8 mouse cellular contexts compared by ENCODE assay signal in the genomic region with DNA sequence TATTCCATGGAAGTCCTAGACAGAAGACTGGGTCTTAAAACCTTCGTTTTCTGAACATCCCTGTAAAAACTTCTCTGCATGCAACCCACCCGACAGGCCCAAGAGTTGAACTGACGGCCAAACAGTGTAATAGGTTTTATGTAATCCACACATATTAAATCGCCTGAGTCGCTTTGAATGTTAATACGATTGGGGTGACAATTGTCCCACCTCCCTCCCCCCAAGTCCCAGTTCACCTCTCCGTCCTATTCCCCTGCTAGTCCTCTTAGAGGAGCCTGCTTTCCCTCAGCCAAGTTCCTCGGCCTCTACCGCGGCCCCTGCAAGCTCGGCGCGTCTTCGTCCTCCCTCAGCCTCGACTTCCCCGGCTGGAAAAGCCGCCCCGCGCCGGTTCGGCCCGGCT. TPM values are rescaled to one million over a fixed set of nuclear protein-coding genes. Genes with fewer than 3 reads are reported as not detected.
DNase-seq lines count a peak whose midpoint lies in the region; ATAC-seq and TF ChIP-seq lines count a peak whose summit lies in the region.

No protein-coding gene starts in this region.

- no peak for TF ChIP-seq POLR2A in kidney, adult 2 months (IDR thresholded peaks at IDR 0.05; ENCODE audit: low read depth, low read length)

- H3K27me3 ChIP-seq in kidney, adult 2 months (replicated peaks; ENCODE audit: control insufficient read depth, insufficient read depth, low read length), result no peaks in the 10 kb centered on the region
- H3K27me3 ChIP-seq in forebrain, postnatal 0 days (ENCODE audit: insufficient read depth, low read length), result no peaks in the 10 kb centered on the region

- peak overlapping the region; percentile 73 for H3K4me2 ChIP-seq in forebrain, postnatal 0 days (ENCODE audit: low read depth)

- no peak; the same call in 1 of the 2 replicates for ATAC-seq in forebrain, postnatal 0 days
- ATAC-seq in erythroid progenitor cell, adult 5-6 weeks (replicated peaks; ENCODE audit: low FRiP score, poor library complexity, severe bottlenecking), result no peak

- DNase-seq in kidney, adult 2 months, result no peak
- no peak for DNase-seq in kidney, adult 9 months
- peak; percentile 30 for DNase-seq in Muller cell, postnatal 12 days (ENCODE audit: inconsistent ontology term)
- peak; percentile 13 for DNase-seq in forebrain, postnatal 0 days
- no peak for DNase-seq in testis, postnatal 14 days (ENCODE audit: low spot score)
- DNase-seq in layer of hippocampus, adult 11-12 months (ENCODE audit: low spot score), result no peak

- H3K79me2 ChIP-seq in macrophage (ENCODE audit: inconsistent target), result peaks cover 71% of the 10 kb centered on the region

- H3K9me3 ChIP-seq in forebrain, postnatal 0 days (ENCODE audit: low read length), result no peaks in the 10 kb centered on the region

- no peaks in the 10 kb centered on the region; the same call in 1 of the 2 replicates for H3K4me1 ChIP-seq in kidney, adult 2 months (ENCODE audit: control insufficient read depth, insufficient read depth, low read length)
- 0 out of 2 replicates have a peak, but pooled peaks cover 4% of the 10 kb centered on the region for H3K4me1 ChIP-seq in forebrain, postnatal 0 days (ENCODE audit: insufficient read depth)

- under 1% methylated on average over 22 of the region's 22 CpGs for WGBS in kidney, adult 2 months
- WGBS in forebrain, postnatal 0 days, result under 1% methylated on average over 20 of the region's 22 CpGs
- under 1% methylated on average over 21 of the region's 22 CpGs for WGBS in macrophage (ENCODE audit: missing documents)

- peak overlapping the region; percentile 91 for H3K9ac ChIP-seq in forebrain, postnatal 0 days

- peak overlapping the region; percentile 56; the same call in 1 of the 2 replicates for H3K27ac ChIP-seq in kidney, adult 2 months (ENCODE audit: insufficient read depth, low read depth, low read length)
- peak overlapping the region; percentile 96 for H3K27ac ChIP-seq in forebrain, postnatal 0 days (ENCODE audit: low read depth, low read length)
- H3K27ac ChIP-seq in macrophage, result peak overlapping the region; percentile 40

- peak overlapping the region; percentile 89 for H3K4me3 ChIP-seq in kidney, adult 2 months (ENCODE audit: insufficient read depth, low read depth, low read length)
- peak overlapping the region; percentile 98 for H3K4me3 ChIP-seq in forebrain, postnatal 0 days (ENCODE audit: low read depth, low read length)
- peak overlapping the region; percentile 80 for H3K4me3 ChIP-seq in macrophage (ENCODE audit: inconsistent target)

- TF ChIP-seq CTCF in kidney, adult 2 months (conservative IDR thresholded peaks at IDR 0.05; ENCODE audit: insufficient read depth, insufficient read length, low read depth, low read length), result no peak
- no peak for TF ChIP-seq CTCF in forebrain, postnatal 0 days (IDR thresholded peaks at IDR 0.05; ENCODE audit: low read depth)

- H3K36me3 ChIP-seq in kidney, adult 2 months (ENCODE audit: control insufficient read depth, insufficient read depth, low read length), result peaks cover under 1% of the 10 kb centered on the region; the same call in 1 of the 2 replicates
- H3K36me3 ChIP-seq in forebrain, postnatal 0 days (ENCODE audit: insufficient read depth), result no peaks in the 10 kb centered on the region
- H3K36me3 ChIP-seq in macrophage (ENCODE audit: inconsistent target), result 0 out of 2 replicates have a peak, but pooled peaks cover under 1% of the 10 kb centered on the region

RNA-seq across cellular contexts. Expression of a gene that starts 1.5 kb away (rescaled TPM):
- 28.7 and 32.3 TPM in 2 replicates for polyA plus RNA-seq in kidney, adult 2 months (2012; rRNA removed)
- total RNA-seq in forebrain, postnatal 0 days (2014; rRNA removed), result 2.3 and 3.1 TPM in 2 replicates
- 10.8 and 11.8 TPM in 2 replicates for polyA plus RNA-seq in forebrain, postnatal 0 days (2015; fragmentation: Nextera tagmentation; extraction: Ambion mirVana)
- total RNA-seq in macrophage (2018; cell fraction: chromatin; rRNA removed), result 1 to 10 TPM in 8 of 26 experiments, under 1 TPM in 11, not detected in 7; 0.51 to 1.9 (median 0.97) TPM
- 1 to 10 TPM; 1.7 to 4.2 (median 2.8) TPM for total RNA-seq in macrophage (2018; cell fraction: cytosol; rRNA removed)
- total RNA-seq in macrophage (2018; cell fraction: nucleus; rRNA removed), result 1 to 10 TPM in 6 of 26 experiments, under 1 TPM in 10, not detected in 10; 0.47 to 2.6 (median 0.87) TPM
- polyA plus RNA-seq in macrophage (2018), result 2.8 to 6.1 TPM (median 5.5 TPM) in 3 replicates
- 5.8 TPM in 1 of 2 replicates, not detected in the other for total RNA-seq in erythroid progenitor cell, adult 5-6 weeks (2015; ENCODE audit: low replicate concordance)
- 1.7 TPM in 1 of 2 replicates, not detected in the other for total RNA-seq in erythroid progenitor cell, adult 5-6 weeks (2017; ENCODE audit: low replicate concordance)

RNA-seq across cellular contexts. Expression of a gene that starts 2.2 kb away (rescaled TPM):
- polyA plus RNA-seq in kidney, adult 2 months (2012; rRNA removed), result 26.6 and 35.7 TPM in 2 replicates
- 106 and 126 TPM in 2 replicates for total RNA-seq in forebrain, postnatal 0 days (2014; rRNA removed)
- 13.7 and 26.0 TPM in 2 replicates for polyA plus RNA-seq in forebrain, postnatal 0 days (2015; fragmentation: Nextera tagmentation; extraction: Ambion mirVana)
- total RNA-seq in macrophage (2018; cell fraction: chromatin; rRNA removed), result 1,000 to 10,000 TPM in 1 of 26 experiments, 100 to 1,000 TPM in 25; 722 to 1,220 (median 810) TPM
- total RNA-seq in macrophage (2018; cell fraction: cytosol; rRNA removed), result 100 to 1,000 TPM; 212 to 336 (median 265) TPM
- 100 to 1,000 TPM; 387 to 902 (median 495) TPM for total RNA-seq in macrophage (2018; cell fraction: nucleus; rRNA removed)
- 138 to 185 TPM (median 152 TPM) in 3 replicates for polyA plus RNA-seq in macrophage (2018)
- total RNA-seq in erythroid progenitor cell, adult 5-6 weeks (2015; ENCODE audit: low replicate concordance), result 90.1 and 113 TPM in 2 replicates
- total RNA-seq in erythroid progenitor cell, adult 5-6 weeks (2017; ENCODE audit: low replicate concordance), result 124 and 203 TPM in 2 replicates

Comparison
In these comparisons a context has a peak if more than half of its experiments do, and no peak if none do; other contexts are left out.
1. DNase-seq: peak in Muller cell, postnatal 12 days (single experiment) and forebrain, postnatal 0 days (single experiment); none in kidney, adult 2 months (single experiment), kidney, adult 9 months (single experiment), testis, postnatal 14 days (single experiment) and layer of hippocampus, adult 11-12 months (single experiment).
2. H3K27ac ChIP-seq: peak in every context shown above with its lines; median percentile 96 in forebrain, postnatal 0 days; 56 in kidney, adult 2 months; 40 in macrophage.
3. Peak in every context shown above with its lines, with median percentiles within 50 percentile points of each other: H3K4me3 ChIP-seq.